Mouse (Mus musculus) MEL-GATA-1-ER (cell line): ENCODE measurements at regions not wholly inside any gene's neighbourhood (a gene's known extent, or its start where the extent isn't known, plus 50 kb on each side); places are given as distances from the start of the nearest gene placed in this dataset.

Experiments used
- DNase-seq: peaks from one replicate; pipeline ENCODE4 v3.0.0-alpha.2; 2012; ENCODE audit warnings: low read depth; ENCODE audit errors: extremely low read depth

- DNase-seq = no peak
These were observed 60.6 kb upstream of the Kras start for GRCm38 (mm10) chr6:145310601-145311000.

- DNase-seq = no peak
These were observed 59.0 kb upstream of the Kras start for GRCm38 (mm10) chr6:145309025-145309424.

DNA sequence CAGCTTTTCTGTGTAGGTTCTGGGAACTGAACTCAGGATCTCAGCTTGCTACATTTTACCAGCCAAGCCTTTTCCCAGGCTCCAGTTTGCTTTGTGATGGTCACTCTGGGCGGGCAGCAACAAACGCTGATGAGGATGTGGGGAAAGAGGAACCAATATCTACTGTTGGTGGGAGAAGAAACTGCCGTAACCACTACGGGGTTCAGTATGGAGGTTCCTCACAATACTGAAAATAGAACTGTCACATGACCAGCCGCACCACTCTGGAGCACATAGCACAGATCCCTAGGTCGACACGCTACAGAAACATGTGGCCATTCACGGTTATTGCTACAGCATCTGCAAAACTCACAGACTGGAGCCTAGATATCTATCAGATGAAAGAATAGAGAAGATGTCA is 57.2 kb upstream of the Kras start:
- no peak for DNase-seq

- no peak for DNase-seq
These were observed 56.5 kb upstream of the Kras start for GRCm38 (mm10) chr6:145306331-145307124.

- DNase-seq = no peak
These were observed 55.6 kb upstream of the Kras start for GRCm38 (mm10) chr6:145305669-145306068.

DNA sequence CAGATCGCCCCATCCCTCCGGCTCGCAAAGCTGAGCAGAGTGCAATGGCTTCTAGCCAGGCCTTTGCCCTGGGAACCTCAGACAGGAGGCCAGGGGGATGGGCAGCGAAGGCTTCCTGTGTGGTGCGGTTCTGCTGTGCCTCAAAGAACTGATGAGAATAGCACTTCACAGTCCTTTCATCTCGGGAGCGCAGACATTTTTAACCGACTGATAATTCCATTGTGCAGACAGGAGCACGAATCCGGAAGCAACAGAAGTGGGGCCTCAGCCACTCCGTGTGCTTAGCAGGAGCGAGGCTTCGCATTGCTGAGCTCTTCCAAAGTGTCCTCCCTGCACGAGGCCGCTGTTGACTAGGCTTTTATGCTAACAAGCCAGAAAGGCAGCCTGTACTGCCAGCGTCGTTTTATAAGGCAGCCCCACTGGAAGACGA is 53.6 kb upstream of the Kras start:
- peak; percentile 78 for DNase-seq

GRCm38 (mm10) chr6:145302907-145303640 is 53.0 kb upstream of the Kras start:
- DNase-seq = peak; percentile 90

DNA sequence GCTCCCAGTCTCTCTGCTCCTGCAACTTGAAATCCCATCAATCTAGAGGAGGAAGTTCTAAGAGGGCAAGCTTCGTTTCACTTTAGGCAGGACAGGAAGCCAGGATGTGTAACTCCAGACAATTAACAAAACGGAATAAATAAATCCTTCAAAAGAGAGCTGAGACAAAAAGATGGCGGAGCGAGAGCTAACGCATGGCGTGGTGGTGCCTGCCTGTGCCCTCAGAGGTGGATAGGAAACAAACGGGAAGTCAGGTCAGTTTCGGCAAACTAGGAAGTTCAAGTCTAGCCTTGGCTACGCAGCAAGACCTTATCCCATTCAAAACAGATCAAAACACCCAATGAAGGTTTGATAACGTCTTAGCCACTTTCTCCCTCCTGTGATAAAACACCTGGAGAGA is 52.1 kb upstream of the Kras start:
- peak; percentile 33 for DNase-seq

GRCm38 (mm10) chr6:145300266-145300858 is 50.3 kb upstream of the Kras start:
- no peak for DNase-seq
